Mouse (Mus musculus) layer of hippocampus, adult 18-20 months (tissue): ENCODE measurements around the gene Mthfd1. TPM values are rescaled to one million over a fixed set of nuclear protein-coding genes. Genes with fewer than 3 reads are reported as not detected.

Experiments used
- DNase-seq, 2 experiments: peaks; one replicate each; pipeline ENCODE4 v3.0.0; 2022; ENCODE audit warnings: low spot score in 2 of 2
- total RNA-seq, 2 experiments: library from RNA; stranded (reverse); gene quantifications; 2 replicates each; pipeline ENCODE4 v1.2.3; 2021

Mthfd1 gene
- total RNA-seq, 2 experiments from 2014 or later: 42.6 to 46.1 TPM

GRCm38 (mm10) chr12:76336111-76336965 is 81.2 kb downstream of the Mthfd1 start:
- DNase-seq: no peak

GRCm38 (mm10) chr12:76341080-76341479 is 86.0 kb downstream of the Mthfd1 start:
- peak; percentile 46 to 90 for DNase-seq

DNA sequence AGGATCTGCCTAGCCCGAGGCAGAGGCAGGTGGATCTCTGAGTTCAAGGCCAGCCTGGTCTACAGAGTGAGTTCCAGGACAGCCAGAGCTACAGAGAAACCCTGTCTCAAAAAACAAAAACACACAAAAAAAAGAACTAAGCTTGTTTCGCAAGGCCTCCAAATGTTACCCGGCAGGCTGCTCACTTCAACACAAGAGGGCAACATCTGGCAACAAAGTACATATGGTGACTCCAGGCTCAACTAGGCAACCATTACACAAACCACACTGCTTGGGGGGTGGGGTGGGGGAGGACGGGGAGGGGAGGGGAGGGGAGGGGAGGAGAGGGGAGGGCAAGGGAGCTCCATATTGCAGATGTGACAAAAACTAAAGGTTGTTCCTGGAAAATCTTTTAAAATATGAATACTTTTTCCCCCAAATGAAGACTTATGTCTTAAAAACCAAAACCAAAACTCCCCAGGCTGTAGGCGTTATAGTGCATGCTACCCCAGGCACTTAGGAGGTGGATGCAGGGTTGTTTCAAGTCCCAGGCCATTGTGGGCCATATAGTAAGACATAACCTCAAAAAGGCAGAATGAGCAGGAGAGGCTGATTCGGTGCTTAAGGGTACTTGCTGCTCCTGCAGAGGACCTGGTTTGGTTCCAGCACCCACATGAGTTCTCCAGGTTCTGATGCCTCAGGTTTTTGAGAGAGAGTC is 90.8 kb downstream of the Mthfd1 start:
- DNase-seq: no peak

DNA sequence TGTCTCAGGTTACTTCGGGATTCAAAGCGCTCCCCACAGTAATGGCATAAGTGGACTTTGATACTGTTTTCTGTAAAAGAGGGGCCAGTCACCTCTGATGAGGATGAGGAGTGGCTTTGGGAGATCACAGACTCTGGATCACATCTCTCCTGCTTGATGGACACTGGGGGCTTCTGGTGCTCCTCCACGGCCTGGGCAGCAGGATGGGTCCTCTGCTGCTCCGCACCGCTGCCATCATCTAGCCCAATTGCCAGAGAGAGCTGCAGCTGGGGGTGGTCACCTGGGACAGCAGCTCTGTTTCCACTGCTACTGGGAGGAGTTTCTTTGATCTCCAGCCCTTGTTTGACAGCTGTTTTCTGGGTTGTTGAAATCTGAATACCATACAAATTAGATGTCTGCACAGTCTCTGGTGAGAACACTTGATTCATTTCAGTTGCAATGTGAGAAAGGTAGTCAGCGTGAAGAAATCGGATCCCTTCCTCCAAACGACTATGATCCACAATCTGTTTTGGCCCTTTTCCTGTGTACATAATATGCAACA is 94.7 kb downstream of the Mthfd1 start:
- no peak for DNase-seq

- DNase-seq: no peak
Measured at GRCm38 (mm10) chr12:76360868-76361267, 105.8 kb downstream of the Mthfd1 start.

DNA sequence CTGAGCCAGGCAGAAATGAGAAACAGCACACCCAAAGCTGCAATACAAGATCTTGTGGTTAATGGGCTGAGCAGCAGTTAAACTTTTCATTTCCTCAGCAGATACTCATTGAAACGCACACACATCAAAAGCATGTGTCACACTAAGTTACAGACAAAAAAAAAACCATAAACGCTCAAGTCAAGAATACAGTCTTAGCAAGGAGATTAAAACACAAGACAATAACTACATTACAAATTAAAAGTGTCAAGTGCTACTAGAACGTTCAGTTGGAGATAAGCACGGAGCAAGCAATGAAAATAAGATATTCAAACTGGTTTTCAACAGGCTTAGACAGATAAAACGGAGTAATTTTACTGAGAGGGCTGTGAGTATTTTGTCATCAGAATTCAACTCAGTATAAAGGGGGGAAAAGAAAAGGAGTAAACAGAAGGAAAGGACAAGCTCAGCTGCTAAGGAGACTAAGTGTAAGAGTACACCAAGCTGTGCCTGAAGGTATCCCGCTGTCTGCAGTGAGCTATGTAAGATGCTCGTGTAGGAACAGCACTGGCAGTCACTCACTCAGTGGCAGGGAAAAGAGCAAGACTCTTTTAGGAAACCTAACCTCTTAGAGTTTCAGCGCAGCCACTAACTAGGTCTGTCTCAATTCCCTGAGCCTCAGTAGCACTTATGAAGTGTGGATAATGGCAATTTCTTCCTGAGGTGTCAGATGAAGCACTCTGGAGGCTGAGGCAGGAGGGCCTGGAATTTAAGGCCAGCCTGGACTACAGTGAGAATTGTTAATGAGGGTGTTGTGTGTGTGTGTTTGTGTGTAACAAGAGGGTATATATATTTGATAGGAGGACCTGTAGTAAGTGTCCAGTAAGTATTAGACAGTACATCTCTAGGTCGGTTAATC is 106.6 kb downstream of the Mthfd1 start:
- no peak for DNase-seq

DNA sequence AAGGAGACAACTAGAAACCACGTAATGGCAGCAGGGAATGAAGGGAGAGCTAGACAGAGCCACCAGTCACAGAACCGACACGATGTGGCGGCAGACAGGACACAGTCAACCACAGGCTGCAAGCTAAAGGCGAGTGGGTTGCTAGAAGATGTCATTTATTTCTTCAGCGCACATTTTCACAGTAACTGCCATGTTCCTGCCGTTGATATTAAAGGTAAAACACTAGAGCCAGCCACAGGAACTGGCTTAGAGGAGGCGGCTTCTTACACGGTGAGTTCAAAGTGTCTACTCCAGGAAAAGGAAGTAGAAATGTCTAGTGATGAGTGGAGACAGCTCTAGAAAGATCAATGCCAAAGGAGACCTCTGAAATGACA is 107.2 kb downstream of the Mthfd1 start:
- DNase-seq: no peak

DNA sequence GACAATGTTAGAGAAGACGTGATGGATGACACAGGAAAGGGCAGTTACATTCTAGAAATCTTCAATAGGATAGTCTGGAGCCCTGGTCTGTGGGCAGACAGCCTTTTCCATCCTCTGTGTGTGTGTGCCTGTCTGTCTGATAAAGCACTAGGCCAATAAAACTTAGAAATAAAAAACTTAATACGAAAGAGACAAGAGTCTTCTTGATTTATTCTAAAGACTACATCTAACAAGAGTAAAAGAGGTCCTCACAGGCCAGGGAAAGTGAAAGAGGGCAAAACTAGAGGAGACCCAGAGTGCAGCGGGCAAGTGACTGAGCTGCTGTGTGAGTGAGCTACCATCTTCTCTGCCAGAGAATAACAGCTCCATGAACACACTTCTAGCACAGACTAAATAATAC is 111.2 kb downstream of the Mthfd1 start:
- DNase-seq: no peak

DNA sequence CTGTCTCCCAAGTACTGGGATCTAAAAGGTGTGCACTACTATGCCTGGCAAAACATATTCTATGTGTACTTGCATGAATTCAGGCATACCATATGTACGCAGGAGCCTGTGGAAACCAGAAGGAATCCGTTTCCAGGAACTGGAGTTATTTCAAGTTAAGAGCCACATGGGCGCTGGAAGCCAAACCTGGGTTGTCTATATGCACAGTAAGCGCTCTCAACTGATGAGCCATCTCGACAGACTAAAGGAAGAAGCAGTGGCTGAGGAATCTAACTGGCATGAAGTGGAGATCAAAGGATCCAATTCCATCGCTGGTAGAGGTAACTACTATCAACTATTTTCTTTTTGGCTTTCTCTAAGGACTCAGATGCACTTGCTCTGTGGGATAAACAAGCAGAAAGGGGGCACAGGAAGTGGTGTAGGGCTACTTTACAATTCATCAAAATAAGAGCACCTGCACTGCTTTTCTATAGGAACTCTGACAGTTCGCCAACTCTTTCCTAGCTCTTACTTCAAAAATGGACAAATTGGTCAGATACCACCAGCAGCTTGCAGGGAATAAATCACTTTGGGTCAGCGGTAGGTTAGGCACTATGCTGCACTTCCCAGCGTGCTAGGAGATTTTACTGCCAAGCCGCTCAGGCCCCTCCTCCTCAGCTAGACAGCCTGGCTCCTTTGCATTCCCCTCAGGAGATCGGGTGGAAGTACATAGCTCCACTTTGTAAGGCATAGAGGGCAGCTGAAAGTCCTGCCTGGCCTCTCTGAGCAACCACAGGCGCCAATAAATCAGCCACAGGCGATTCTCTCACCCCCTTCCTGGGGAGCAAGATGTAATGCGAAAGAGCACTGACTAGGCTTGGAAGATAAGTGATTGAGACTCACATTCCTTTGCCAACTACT is 112.2 kb downstream of the Mthfd1 start:
- no peak for DNase-seq

DNA sequence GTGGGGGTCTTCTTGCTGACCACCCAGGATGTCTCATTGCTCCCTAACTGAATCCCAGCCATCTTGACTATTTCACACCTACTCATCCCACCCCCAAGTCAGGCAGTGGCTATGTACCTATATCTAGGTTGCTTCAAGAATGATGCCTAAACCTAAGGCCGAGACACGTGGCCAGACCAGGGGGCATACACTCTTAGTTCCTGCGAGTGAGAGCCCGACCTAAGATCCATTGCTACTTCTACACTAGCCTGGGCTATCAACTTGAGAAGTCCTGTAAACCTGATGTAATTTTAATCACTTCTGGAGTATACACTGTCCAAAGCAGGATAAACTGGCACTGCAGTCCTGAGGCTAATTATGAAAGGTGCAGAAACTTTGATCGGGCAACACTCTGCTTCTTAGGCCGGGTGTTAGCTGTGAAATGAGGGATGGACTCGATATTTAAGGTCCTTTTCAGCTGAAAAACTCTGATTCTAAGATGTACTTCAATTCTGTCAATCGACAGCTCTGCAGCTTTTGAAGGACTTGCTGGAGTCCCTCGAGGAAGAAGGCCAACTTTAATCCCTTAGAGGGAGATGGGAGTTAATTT is 113.2 kb downstream of the Mthfd1 start:
- no peak for DNase-seq

DNA sequence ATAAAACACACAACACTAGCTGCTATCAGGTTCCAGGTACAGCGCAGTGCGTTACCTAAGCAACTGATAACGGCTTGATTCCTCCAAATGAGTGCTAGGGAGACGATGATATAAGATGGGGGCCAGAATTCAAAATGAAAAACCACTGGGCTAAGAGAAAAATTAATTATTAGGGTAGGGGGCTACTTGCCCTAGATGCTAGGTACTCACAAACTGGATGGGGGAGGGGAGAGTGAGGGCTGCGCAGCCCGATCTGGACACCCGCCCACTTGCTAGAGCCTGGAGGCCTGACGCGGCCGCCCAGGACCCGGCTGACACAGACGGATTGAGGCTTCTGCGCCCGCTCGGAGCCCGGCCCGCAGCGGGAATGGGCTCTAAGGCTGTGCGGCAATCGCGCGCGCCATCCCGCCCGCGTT is 113.7 kb downstream of the Mthfd1 start:
- DNase-seq: peak in 1 of 2 experiments; percentile 49

Other genes with a start within 250 kb of the Mthfd1 start
- gene Esr2, start 78.0 kb upstream of the Mthfd1 start, total RNA-seq: under 1 TPM; 0.18 to 0.27 TPM
- gene Tex21, start 8.6 kb upstream of the Mthfd1 start, total RNA-seq: not detected
- 10 to 100 TPM; 57.9 to 61.0 TPM for gene Akap5, start 69.6 kb downstream of the Mthfd1 start, total RNA-seq
- gene Zbtb25, start 114.3 kb downstream of the Mthfd1 start, total RNA-seq: 10 to 100 TPM; 14.3 to 16.1 TPM
- gene Zbtb1, start 115.0 kb downstream of the Mthfd1 start, total RNA-seq: 1 to 10 TPM; 6.8 to 7.4 TPM
- gene Hspa2, start 148.9 kb downstream of the Mthfd1 start, total RNA-seq: 100 to 1,000 TPM; 122 to 125 TPM
- 1 to 10 TPM; 1.5 to 1.9 TPM for gene Ppp1r36, start 162.2 kb downstream of the Mthfd1 start, total RNA-seq